Mouse (Mus musculus): Measurements from ENCODE around the gene Fat3.
A peak's percentile ranks its signal among the peaks of the same experiment; 100 is the strongest.

The Fat3 gene

DNA sequence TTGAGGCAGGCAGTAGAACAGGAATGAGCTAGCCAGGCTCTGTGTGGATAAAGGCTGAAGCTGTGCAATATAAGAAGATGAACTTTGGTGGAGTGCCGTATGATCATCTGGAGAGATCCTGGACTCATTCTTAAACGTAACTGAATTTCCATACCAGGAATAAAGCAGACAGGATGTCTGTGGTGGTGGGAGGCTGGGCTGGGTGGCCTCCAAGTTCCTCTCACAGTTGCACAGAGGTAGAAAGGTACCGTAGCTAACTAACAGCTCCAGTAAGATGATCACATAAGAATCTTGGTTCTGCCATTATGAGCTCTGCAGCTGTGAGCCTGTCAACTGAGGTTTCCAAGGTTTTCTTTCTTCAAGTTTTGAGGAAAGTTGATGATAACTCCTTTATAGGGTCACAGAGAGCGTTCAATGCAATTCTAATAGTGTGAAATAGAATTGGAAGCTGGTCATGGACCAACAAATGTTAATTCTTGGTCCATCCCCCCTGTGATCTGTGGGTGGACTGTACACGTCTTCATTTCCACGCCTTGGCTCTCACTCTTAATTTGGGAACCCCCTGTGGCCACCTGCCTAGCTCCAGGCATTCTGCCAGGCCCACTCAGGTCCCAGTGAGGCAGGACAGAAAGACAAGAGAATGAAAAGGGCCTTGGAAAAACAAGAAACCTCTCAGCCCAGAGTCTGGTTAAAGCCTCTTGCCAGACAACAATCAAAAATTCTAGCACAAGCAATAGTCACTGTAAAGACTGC, 547.3 kb downstream of the Fat3 start:
- DNase-seq (ENCODE audit: low read depth, low spot score), result no peak

DNA sequence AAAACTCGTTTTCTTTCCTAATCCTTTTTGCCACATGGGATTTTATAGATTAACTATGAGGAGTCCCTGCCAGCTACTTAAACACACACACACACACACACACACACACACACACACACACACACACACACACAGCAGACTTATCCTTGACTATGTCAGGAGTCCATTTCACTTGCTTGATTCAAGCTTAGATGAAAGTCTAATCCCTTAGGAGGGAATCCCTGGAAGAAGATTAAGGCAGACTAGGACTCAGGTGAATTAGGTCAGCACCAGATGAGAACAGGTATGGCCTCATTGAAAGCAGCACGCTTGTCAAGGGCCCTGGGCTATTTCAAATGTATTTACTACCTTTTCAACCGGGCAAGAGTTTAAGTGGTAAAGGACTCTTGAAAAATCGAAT, 553.0 kb downstream of the Fat3 start:
- DNase-seq (ENCODE audit: low read depth, low spot score), result no peak

- no peak for DNase-seq (ENCODE audit: low read depth, low spot score)
Observed at GRCm38 (mm10) chr9:15944182-15944581, 556.9 kb downstream of the Fat3 start.

GRCm38 (mm10) chr9:15943486-15944153, 557.5 kb downstream of the Fat3 start:
- no peak for DNase-seq (ENCODE audit: low read depth, low spot score)

- no peak for DNase-seq (ENCODE audit: low read depth, low spot score)
Observed at GRCm38 (mm10) chr9:15941818-15942217, 559.3 kb downstream of the Fat3 start.

DNA sequence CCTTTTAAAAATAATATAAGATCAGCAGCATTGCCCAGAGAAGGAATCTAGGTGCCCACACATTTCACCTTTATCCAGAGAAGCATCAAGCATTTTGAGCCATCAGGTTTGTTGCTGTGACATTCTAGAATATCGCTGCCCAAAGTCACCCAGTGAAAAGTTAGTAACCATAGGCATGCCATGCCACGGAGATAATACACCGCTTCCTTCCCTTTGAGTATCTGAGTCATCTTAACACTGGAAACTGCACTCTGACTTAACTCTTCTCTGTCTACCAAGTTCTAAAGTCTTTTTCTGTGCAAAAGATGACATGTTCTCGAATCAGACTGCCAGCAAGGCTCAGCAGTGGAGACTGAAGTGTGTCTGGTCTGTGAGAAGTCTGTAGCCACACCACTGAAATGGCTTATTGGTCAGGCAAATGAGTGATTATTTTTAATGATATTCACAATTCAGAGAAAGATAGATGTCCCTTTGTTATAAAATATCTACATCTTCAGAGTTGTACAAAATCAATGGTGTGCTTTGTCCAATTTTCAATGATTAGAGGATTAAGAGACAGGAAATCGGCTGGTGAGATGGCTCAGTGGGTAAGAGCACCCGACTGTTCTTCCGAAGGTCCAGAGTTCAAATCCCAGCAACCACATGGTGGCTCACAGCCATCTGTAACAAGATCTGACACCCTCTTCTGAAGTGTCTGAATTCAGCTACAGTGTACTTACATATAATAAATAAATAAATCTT, 560.0 kb downstream of the Fat3 start:
- no peak for DNase-seq (ENCODE audit: low read depth, low spot score)

GRCm38 (mm10) chr9:15939594-15939993, 561.5 kb downstream of the Fat3 start:
- DNase-seq (ENCODE audit: low read depth, low spot score), result no peak

GRCm38 (mm10) chr9:15937837-15938514, 563.1 kb downstream of the Fat3 start:
- peak; percentile 14 for DNase-seq (ENCODE audit: low read depth, low spot score)

- DNase-seq (ENCODE audit: low read depth, low spot score), result no peak
Observed at GRCm38 (mm10) chr9:15930928-15931443, 570.1 kb downstream of the Fat3 start.

- DNase-seq (ENCODE audit: low read depth, low spot score), result no peak
Observed at GRCm38 (mm10) chr9:15928331-15928730, 572.8 kb downstream of the Fat3 start.

DNA sequence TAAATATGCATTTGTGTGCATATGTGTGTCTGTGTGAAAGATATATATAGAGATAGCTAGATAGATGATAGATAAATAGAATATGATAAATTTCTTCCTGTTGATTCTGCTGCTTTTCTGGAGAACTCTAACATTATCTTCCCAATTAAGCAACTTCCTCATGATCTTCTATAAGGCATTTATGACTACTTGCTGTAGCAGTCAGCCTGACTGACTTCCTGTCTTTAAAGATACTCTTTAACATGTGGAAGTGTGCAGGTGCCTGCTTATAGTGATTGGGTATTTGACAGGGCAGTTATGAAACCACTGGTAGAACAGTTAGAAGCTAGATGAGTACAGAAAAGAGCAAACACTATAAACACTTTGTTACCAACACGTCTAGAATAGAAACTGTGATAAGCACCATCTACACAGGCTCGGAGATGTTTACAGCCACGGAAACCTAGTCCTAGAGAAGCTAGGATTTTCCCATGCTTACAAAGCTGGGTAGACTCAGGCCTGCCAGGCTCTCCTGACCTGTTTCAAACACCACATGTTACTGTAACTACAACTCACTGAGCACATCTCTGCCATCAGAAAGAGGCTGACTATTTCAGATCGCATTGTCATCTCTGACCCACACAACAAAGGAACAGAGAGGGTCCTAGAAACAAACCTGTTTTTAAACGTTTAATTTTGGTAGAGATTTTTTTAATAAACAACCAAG, 573.6 kb downstream of the Fat3 start:
- DNase-seq (ENCODE audit: low read depth, low spot score), result no peak

DNA sequence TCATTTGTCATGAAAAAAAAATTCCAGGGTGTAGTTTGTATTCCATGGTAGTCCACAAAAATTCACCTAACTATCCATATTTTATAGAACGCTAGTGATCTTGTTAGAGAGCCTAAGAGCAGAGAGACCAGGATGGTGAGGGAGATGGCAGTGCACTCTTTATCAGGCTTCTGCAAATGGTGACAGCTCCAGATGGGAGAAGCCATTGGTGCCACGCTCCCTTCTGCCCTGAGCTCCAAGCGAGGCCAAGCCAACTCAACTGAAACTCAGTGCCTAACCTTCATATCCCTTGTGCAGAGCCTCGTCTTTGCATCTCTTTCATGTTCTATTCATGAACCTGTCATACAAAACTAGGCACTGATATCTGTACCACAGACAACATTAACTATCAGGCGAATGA, 575.8 kb downstream of the Fat3 start:
- no peak for DNase-seq (ENCODE audit: low read depth, low spot score)

GRCm38 (mm10) chr9:15920271-15920670, 580.8 kb downstream of the Fat3 start:
- no peak for DNase-seq (ENCODE audit: low read depth, low spot score)

DNA sequence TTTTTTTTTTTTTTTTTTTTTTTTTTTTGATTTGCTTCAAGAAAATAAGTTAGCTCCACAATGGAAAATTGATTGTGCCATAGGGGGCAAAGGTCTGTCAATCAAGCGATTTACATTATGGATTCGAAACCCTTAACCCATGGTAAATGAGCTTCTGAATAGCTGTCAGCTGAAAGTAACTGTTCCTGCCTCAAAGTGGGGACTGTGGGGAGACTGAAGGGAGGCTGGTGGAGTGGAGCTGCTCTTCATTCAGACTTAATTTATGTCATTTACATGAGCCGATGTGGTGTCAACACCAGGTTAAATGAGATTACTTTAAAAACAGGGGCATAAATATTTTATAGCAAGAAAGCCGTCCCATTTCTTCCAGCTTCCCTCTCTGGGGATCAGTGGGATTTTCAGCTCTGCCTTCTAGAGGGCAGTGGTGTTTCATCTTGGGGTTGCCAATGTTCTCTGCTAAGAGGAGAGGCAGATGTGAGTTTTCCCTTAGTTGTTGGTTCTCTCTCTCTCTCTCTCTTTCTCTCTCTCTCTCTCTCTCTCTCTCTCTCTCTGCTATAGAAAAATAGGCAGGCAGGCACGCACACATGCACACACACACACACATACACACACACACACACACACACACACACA, 581.6 kb downstream of the Fat3 start:
- DNase-seq (ENCODE audit: low read depth, low spot score), result no peak

DNA sequence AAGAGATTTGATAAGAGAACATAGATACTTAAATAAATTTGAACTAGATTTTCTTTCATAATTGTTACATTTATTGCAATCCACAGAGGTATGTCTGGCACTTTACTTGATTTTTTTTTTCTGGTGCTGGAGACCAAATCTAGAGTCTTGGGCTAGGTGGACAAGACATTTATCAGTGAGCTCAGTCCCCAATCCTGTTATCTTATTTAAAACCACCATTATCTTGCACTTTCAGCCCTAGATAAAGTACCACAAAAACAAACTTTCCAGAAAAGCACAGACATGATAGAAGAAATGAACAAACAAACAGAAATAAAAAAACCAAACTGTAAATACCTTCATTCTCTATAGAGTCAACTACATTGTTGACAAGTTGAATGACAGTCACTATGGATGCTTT, 584.5 kb downstream of the Fat3 start:
- no peak for DNase-seq (ENCODE audit: low read depth, low spot score)

DNA sequence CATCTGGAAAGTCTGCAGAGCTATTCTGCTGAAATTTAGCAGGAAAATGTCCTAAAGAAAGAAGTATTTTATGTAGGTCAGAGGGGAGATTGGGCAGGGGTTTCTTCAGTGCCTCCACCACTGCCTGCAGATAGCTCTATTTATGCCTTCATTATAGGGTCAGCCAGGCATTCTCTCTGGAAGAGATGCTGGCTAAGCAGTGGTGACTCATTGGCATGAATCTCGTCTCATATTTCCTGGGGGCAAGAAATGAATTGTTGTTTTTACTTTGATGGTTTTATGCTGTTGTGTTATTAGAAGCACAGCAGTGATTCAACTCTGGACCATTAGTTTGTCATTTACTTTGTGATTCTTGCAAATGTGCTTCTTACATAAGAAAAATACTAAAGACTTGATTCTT, 588.4 kb downstream of the Fat3 start:
- DNase-seq (ENCODE audit: low read depth, low spot score), result no peak

DNA sequence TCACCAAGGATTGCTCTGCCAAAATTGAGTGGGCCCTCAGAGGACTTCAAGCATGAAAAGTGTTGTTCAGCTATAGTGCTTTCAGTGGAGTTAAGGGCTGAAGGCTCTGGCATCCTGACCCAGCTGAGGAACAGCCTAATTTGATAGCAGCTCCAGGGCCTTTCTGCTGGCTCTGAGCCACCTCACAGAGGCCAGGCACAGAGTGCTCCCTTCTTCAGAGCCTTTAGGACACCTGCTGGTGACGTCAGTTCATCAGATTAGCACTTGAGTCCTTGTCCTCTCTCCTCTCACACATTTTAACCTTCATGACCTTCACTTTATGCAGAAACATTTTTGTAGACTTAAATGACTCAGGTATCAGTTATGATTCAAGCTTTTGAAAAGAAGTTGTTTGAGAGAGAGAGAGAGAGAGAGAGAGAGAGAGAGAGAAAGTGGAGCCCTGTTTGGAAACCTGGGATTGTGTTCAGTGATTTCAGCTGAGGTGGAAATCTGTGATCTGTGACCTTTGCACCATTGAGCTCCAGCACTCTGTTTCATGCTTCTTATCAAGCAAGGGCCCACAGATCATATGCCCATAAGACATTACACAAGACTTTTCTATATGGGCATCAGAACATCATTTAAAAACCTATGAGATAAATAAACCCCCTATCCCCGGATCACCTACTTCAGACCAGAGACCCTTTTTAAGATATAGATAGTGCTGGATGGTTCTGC, 591.5 kb downstream of the Fat3 start:
- DNase-seq (ENCODE audit: low read depth, low spot score), result no peak

GRCm38 (mm10) chr9:15903948-15904750, 596.9 kb downstream of the Fat3 start:
- DNase-seq (ENCODE audit: low read depth, low spot score), result no peak

GRCm38 (mm10) chr9:15898112-15898511, 603.0 kb downstream of the Fat3 start:
- no peak for DNase-seq (ENCODE audit: low read depth, low spot score)
